Mouse (Mus musculus): ENCODE data around the gene Fyb.
A peak's percentile ranks its signal among the peaks of the same experiment; 100 is the strongest.

The Fyb gene

DNA sequence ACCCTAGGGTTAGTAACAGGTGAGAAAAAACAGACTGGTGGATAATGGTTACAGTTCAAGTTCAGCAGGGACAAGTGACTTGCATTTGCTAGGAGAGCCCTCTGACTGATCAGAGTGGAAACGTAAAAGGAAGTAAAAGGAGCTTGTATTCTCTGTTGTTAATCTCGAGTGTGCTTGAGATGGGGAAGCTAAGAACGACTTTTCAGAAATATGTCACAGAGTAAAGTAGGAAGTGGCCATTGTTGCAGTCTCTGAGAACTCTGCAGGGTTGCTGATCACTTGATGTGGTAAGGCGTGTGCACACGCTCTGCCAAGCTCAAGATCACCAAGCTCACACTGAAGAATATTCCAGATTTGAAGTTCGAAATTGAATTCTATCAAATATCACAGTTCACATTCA is 78.7 kb downstream of the Fyb start:
- no peak for DNase-seq

DNA sequence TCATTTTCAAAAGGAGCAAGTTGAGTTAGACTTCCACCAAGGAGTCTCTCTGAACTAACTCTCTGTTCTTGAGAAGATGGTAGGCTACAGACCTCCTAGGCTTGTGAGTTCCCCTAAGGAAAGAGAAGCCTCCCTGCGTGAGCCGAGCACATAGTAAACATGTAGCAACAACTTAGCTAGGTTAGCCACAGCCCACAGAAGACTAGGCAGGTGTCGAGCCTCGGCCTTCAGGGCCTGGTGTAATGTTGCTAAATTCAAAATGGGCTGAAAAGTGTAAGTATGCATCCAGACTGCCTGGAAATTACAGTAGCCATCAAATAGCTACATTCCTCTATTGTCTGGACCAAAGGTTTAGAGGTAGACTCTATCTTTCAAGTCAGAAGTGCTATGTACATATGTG is 79.3 kb downstream of the Fyb start:
- no peak for DNase-seq

DNA sequence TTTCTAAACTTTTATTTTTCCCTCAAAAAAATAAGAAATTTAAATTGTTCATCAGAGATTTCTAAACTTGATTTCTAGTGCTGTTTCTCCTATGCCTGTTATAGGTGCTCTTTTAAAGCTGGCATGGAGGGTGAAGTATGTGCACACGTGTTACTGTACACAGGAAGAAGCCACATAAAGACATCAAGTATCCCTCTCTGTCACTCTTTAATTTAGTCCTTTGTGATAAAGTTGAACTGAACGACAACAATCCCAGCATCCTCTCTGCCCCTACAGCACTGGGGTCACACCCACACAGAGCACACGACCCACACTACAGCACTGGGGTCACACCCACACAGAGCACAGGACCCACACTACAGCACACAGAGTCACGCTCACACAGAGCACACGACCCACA is 88.0 kb downstream of the Fyb start:
- DNase-seq = no peak

DNA sequence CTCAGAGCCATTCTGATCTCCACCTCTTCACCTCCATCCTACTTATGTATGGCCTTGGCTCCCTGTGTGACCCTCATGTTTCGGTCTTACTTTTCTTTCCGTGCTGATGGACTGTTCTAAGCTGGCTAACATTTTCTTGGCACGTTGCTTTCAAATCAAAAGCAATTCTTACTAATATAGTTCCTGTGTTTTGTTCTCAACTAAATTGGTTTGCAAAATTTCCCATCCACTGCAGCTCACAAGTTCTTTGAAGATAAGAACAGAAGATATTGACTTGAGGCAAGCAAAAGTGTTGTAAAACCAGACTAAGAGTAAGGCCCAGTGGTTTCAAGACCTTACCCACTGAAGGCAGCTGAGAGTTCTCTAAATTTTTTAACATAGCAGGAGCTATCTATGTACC is 90.2 kb downstream of the Fyb start:
- DNase-seq = no peak

DNA sequence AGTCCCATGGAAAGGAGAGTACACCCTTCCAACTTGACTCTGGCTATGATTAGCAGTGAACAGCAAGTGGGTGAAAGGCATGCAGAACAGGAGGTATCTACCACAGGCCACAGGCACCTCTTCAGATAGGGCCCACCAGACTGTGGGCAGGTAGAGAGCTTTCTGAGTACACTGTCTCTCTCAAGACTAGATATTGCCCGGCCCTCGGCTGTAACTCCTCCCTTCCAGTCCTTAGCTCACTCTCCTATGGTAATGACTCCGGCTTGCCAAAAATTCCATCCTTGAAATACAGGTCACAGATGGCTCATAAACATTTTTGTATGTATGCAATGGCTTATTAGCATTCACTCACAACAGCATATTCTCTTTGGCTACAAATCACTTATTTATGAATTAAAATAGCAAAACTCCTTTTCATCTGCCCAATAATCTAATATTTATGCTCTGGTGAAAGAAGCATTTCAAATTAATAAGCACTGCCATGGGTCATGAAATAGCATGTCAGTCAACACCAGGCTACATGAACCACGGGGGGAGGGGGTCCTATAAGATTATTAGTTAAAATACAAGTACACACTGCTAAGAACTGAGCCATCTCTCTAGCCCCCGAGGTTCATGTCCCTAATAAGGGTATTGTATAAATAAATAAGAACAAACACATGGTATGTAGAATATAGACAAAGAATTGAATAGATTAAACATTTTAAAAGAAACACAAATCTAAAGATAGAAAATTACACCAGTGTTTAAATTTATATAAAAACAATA is 93.9 kb downstream of the Fyb start:
- no peak for DNase-seq

DNA sequence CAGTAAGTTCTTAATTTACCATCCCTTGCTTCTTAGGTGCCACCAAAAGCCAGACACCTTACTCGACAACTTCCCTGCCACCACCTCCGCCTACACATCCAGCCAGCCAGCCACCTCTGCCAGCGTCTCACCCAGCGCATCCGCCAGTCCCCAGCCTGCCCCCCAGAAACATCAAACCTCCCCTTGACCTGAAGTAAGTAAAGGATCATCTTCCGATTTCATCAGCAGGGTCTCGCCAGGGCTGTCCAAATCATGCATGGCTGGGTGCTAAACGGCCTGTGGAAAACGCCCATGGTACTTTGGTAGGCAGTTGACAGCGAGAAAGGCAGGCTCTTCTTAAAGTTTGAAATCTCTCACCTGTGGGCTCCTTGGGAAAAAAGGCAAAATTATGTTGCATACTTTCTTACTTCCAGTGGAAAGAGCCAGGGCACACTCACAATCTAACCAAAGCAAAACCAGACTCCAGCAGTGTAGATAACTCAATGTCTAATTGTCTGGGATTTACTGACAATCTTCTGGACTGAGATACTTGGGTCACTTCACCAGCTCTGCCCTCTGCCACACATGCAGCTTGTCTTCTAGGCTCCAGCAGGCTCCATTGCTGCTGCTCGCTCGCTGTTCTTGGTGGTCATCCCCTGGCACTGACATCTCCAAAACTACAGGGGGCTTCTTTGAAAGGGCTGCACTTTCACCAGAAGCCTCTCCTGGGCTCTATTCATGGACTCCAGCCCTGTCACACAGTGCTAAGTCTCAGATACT is 97.1 kb downstream of the Fyb start:
- DNase-seq = no peak

DNA sequence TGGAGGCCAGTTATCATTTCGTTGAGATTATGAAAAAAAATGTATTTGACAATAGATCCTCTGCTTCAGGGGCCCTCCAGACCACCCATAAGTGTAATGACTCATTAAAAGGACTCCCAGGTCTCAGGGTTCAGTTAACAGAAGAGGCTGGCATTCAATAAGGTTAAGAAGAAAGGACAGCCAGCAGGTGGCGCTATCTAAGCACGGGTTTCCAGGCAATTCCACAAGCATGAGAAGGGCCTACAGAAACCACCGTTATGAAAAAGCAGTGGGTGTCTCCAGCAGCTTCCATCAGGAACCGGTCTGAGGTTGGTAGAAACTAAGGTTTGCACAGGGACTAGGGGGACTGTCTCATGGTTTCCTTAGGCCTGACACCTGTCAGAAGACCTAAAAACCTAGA is 99.9 kb downstream of the Fyb start:
- peak; percentile 89 for DNase-seq

DNA sequence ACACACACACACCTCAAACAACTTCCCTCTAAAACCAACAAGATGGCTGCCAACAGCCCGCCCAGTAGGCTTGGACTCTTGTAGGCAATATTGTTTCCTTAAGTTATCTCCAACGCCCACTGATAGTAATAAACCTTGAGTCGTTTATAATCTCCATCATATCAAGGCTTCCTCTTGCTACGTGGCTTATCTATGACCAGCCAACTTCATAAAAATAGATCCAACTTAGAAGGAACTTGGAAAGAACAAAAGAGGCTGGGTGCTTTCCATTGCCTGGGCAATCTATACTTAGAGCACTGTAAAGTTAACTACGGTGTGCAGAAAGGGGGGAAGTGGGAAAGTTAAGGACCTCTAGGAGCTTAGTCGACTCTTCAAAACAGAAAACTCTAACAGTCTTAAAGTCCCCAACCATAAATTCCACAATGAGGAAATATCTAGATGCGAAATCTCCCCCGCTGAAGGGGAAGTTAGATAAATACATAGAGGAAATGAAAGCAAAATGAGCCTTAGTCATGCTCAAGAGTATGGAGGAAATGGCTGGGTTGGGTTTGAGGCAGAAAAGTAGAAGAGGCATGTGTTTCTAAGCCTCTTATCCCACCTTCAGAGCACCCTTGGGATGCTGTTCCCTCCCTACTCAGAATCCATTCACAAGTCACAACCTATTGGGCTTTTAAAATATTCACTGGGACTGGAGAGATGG is 101.0 kb downstream of the Fyb start:
- DNase-seq = no peak

DNA sequence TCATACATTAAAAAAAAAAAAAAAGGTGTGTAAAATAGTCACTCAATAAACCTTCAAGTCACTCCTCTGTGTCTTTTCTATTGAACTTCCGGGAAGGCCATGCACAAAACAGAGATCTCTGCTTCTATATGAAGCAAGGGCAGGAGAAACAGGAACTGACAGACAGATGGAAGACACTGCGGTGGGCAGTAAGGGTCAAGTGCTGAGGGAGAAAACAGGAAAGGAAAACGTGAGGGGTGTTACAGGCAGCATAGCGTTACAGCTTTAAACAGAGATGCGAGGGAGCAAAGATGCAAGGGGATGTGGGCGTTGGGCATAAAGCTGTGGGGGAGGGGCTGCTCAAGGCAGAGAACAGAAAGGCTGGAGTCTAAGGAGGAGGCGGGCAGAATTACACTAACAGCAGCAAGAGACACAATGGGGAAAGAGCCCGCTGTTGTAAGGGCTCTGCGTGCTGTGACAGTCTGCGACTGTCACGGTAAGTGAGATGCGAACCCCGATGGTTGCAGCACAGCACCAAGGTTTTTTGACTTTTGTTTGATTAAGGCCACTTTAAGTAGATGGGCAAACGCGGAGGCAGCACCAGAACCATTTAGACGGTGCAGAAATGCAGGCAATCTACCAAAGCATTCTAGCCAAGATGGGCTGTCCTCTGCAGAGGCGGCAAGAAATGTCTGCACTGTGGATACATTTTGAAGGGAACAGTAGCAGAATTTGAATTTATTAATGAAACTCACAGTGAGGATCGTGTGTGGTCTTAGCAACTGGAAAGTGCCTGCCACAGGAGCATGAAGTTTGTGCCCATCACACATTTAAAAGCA is 101.9 kb downstream of the Fyb start:
- DNase-seq = peak; percentile 63

DNA sequence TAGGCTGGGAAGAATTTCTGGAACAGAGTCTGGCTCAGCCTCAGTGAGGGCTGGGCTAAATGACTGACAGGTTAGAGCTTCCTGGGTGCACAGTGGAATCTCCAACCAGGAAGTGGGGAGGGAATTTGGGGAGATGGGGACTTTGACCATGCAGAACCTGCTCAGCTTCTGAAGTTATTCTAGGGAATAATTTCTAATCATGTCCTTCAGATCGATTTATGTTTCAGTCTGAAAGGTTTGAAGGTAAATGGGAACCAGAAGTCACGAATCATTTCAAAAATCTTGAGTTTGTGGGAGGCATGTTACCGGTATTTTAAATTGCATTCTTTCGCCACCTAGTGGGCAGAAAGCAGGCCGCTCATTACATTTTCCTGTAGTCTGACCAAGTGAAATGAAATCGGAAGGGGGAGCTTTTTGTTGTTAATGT is 103.0 kb downstream of the Fyb start:
- peak; percentile 71 for DNase-seq

DNA sequence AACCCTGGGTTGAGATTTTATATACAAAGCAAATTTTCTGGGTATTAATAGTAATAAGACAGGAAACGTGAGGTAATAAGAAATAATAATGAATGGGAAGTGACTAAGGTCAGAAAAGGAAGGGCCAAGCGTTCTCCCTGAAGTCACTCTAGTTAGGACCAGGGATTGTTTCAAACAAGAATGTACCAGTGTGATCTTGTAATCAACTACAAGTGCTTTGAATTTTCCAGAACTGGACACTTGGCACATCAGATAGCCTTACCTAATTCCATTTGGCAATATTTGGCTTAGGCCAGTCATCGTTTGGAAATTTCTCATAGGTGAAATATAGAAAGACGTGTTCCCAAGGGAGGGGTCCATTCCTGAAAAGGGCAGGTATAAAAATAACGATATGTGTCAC is 103.5 kb downstream of the Fyb start:
- DNase-seq = no peak

DNA sequence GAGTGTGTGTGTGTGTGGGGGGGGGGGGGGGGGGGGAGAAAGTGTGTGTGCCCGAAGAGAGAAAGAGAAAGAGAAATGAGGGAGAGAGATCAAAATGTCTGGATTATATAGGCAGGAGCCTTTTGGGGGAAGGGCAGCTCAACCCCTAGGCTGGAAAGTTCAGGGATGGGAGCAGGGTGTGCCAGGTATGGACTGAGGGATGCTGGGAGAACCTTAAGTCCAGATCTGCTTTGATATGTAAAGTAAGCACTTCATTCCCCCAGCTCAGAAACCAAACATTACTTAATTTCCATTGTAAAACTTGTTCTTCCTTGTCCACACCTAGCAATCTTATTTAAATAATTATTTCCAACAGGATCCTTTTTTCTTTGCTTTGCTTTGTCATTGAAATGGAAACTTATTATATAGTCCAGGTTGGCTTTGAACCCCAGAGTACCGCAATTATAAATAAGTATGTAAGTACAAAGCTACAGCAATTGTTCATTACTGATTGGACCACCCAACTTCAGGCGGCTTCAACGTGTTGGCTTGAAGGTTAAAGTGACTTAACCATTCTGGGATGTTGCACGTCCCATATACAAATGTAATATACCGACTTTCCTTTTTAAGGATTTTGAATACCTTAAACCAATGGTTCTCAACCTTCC is 105.9 kb downstream of the Fyb start:
- DNase-seq = no peak

DNA sequence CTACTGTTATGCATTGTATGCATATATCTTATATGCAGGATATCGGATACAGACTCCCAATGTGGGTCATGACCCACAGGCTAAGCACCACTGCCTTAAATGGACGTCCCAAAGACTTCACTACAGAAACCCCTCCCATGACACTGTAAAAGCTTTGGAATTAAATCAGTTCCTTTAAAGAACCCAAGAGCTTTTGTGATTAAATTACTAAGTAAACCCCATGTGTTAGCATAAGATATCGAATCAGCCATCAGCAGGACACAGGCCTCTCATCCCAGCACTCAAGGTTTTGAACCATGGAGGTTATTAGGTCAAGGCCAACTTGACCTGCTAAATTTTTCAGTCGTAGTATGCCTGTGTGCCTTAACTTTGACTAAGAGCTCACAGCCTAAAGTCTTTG is 106.5 kb downstream of the Fyb start:
- no peak for DNase-seq

DNA sequence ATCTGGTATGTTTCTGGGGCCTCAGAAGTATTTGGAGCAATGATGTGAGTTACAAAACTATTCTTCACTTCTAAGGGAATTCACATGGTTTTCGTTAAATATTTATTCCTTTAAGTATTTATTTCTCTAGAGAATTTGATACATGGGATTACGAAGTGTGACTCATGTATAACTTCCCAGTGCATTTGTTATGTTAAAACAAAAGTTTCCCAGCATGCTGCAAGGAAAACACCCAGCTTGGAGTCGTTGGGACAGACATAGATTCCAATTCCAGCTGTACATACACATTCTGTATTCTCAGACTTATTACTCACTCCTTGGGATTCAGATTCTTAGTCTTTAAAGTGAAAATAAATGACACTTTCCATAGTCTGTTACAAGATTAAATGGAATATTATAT is 112.8 kb downstream of the Fyb start:
- DNase-seq = no peak

DNA sequence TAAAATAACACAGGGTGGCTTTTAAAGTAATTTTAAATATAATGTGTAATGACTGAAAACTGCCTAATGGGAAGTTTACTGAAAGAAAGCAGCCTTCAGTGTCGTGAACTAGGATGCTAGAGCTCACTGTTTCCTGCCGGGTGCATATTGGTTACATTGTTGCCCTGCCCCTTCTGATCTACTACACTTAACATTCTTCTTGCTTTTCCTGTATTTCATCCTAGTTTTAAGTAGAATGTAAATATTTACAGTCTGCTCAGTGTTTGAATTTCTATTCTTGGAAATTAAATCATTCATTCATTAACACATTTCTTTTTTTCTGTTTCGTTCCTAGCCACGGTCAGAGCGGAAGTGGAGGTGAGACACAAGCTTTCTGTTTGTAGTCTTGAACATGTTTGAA is 119.6 kb downstream of the Fyb start:
- DNase-seq = no peak

DNA sequence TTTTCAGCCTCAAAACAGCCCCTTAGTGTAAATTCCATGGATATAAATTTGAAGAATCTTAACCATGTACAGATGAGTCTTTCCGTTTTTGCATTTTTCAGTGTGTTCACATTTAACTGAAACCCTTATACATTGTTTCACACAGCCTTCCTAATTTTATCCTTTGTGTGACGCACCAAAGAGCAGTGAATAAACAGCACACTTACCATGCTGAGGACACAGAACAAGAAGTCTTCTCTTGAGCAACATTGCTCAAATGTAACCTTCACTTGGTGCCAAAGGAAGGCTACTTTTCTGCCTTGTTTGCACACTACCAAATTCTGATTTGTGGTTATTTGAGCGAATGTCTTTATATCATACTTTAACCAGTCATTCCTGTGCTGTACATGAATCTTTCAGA is 122.8 kb downstream of the Fyb start:
- no peak for DNase-seq

DNA sequence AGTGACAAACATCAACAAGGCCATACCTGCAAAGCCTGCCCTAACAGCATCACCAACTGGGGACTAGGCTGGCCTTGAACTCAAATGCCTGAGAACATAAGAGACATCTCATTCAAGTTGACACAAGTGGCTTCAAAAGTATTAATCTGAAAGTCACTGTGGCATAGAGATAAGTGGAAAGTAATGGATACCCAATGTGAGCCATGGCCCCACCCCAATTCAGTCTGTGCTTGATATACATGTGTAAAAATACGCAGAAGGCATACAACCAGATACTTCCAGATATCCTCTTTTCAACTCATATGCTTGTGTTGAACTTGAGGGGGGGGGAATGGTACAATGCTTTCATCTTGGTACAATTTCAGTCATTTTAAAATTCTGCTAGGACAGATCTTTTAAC is 124.4 kb downstream of the Fyb start:
- no peak for DNase-seq

DNA sequence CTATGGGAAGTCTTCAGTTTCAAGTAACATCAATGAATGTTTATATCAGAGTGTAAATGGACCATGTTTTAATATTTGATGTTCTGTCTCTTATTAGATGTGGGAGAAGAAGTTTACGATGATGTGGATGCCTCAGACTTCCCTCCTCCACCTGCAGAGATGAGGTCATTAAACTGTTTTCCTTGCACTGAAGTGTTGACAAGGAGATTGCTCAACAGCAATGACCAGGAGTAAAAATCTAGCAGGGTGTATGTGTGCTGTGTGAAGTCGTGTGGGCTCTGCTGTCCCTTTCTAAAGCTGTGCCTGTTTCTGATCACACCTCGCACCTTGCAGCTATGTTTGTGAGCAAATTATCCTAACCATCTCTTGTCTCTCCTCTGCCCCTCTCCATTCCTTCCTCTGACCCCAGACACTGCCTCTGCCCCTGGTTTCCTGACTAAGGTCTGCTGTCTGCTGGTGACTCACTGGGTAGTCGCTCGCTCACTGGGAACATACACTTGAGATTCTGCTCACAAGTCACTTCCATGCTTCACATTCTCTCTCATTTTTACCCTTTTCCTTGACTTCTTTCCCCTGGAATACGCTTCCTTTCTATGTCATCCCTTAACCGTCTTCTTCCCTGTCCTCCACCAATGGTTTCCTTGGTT is 126.2 kb downstream of the Fyb start:
- DNase-seq = no peak

DNA sequence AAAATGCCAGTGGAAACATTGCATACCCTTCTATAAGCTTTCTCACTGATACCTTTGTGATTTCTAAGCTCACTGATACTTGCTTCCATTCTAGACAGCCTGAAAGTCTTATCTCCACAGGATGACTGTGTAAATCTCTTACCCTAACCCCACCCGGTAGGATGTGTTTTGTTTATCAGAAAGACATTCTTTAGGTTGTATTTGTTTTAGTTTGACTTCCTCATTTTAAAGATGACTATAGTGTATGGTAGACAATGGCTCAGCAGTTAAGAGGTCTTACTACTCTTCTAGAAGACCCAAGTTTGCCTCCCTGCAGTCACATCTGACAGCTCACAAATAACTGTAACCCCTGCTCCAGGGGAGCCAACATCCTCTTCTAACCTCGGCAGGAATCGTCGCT is 130.4 kb downstream of the Fyb start:
- no peak for DNase-seq

DNA sequence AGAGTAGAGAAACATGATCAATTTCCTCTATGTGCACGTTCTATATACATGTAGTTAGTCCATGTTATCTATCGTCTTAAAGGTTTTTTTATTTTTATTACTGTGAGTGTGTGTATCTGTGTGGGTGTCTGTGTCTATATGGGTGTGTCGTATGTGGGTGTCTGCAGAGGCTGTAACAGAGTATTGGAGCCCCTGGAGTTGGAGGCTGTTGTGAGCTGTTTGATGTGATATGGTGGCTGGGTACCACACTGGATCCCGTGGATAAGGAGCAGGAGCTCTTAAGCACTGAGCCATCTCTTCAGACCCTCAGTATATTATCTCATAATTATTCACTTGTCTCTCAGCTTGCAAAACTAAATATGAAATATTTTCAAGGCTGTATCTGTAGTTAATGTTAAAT is 135.4 kb downstream of the Fyb start:
- DNase-seq = no peak

DNA sequence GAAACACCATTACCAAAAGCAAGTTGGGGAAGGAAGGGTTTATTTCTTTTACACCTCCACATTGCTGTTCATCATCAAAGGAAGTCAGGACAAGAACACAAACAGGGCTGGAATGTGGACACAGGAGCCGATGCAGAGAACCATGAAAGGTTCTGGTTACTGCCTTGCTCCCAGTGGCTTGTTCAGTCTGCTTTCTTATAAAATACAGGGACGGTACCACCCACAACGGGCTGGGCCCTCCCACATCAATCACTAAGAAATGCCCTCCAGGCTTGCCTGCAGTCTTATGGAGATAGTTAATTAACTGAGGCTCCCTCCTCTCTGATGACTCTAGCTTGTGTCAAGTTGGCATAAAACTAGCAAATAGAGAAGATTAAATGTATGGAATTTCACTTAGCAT is 139.3 kb downstream of the Fyb start:
- no peak for DNase-seq

DNA sequence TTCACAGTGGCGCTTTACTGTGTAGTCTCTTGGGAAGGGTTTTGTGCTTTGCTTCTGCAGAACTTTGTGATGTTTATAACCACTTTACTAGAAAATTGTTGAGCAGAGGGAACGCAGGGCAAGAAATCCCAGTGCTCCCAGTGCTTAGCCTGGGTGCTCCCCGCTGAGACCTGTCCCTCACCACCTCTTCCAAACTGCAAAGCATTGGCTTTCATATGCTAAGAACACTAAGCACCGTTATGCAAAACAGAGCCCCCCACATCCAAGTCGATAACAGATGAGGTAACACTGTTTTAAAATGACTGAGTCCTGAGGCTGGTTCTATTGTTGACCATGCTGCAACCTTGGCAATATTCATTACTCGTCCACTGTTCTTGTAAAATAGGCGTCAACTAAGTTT is 141.3 kb downstream of the Fyb start:
- DNase-seq = no peak

All from retina, postnatal 1 day (tissue).